Mouse (Mus musculus) MEL (cell line): ENCODE results near the gene Igsf6. TPM values are rescaled to one million over a fixed set of nuclear protein-coding genes. Genes with fewer than 3 reads are reported as not detected.

ENCODE experiments used
- DNase-seq: peaks from one replicate; pipeline ENCODE4 v3.0.0; 2011; ENCODE audit warnings: low read depth, low spot score
- H3K27ac ChIP-seq: 2 replicates; pipeline ENCODE4 v1.5.1; 2012; ENCODE audit warnings: low read depth, mild to moderate bottlenecking, control low read depth, low read length, moderate library complexity; ENCODE audit not compliant: control insufficient read depth
- H3K27me3 ChIP-seq, 2 experiments: fragments of 150-350 bp in 1 of 2; sonication (generic) in 1 of 2; 2 replicates each; pipeline ENCODE4 v1.6.1; 2012; ENCODE audit warnings: low read length in 2 of 2, mild to moderate bottlenecking in 2 of 2, improper control_type of control experiment in 1 of 2, moderate library complexity in 1 of 2; ENCODE audit not compliant: insufficient read depth in 2 of 2, control insufficient read depth in 1 of 2
- H3K36me3 ChIP-seq, 2 experiments: 2 replicates each; pipeline ENCODE4 v1.6.1; 2012 to 2014; ENCODE audit warnings: low read length in 2 of 2, improper control_type of control experiment in 1 of 2, inconsistent platforms in 1 of 2, mild to moderate bottlenecking in 1 of 2; ENCODE audit not compliant: insufficient read depth in 2 of 2, control insufficient read depth in 1 of 2
- H3K4me1 ChIP-seq, 2 experiments: fragments of 150-350 bp in 1 of 2; sonication (generic) in 1 of 2; 2 replicates each; pipeline ENCODE4 v1.6.1; 2012; ENCODE audit warnings: low read length in 2 of 2, improper control_type of control experiment in 1 of 2, mild to moderate bottlenecking in 1 of 2; ENCODE audit not compliant: insufficient read depth in 2 of 2, control insufficient read depth in 1 of 2
- H3K4me3 ChIP-seq, 2 experiments: fragments of 150-350 bp in 1 of 2; sonication (generic) in 1 of 2; 2 replicates each; pipeline ENCODE4 v1.5.1; 2012; ENCODE audit warnings: low read depth in 2 of 2, low read length in 2 of 2, mild to moderate bottlenecking in 2 of 2, moderate library complexity in 2 of 2, control low read depth in 1 of 2, improper control_type of control experiment in 1 of 2; ENCODE audit not compliant: control insufficient read depth in 1 of 2, insufficient read depth in 1 of 2
- H3K79me2 ChIP-seq: 2 replicates; pipeline ENCODE4 v1.6.1; 2012; ENCODE audit warnings: mild to moderate bottlenecking, low read length, moderate library complexity; ENCODE audit not compliant: control insufficient read depth, poor library complexity, insufficient read depth
- H3K9ac ChIP-seq: 2 replicates; pipeline ENCODE4 v1.6.1; 2012; ENCODE audit warnings: low read depth, mild to moderate bottlenecking, control low read depth, low read length, moderate library complexity; ENCODE audit not compliant: control insufficient read depth, poor library complexity, severe bottlenecking
- H3K9me3 ChIP-seq: fragments of 150-350 bp; sonication (generic); replicated peaks from 2 replicates; pipeline ENCODE4 v1.6.1; 2012; ENCODE audit warnings: mild to moderate bottlenecking, low read length, improper control_type of control experiment, moderate library complexity; ENCODE audit not compliant: insufficient read depth
- CHD2 ChIP-seq: IDR thresholded peaks from 2 replicates; pipeline ENCODE4 v1.6.1; 2011; ENCODE audit warnings: low read length, improper control_type of control experiment
- CTCF ChIP-seq, 3 experiments: IDR thresholded peaks in 2 of 3; conservative IDR thresholded peaks in 1 of 3; 2 replicates each; pipeline ENCODE4 v1.5.1; 2011 to 2012; ENCODE audit warnings: low read length in 3 of 3, low read depth in 2 of 3, mild to moderate bottlenecking in 2 of 3, improper control_type of control experiment in 1 of 3, inconsistent platforms in 1 of 3, mixed read lengths in 1 of 3, moderate library complexity in 1 of 3; ENCODE audit not compliant: control insufficient read depth in 1 of 3, insufficient read depth in 1 of 3, poor library complexity in 1 of 3, severe bottlenecking in 1 of 3
- E2F4 ChIP-seq: IDR thresholded peaks from 2 replicates; pipeline ENCODE4 v1.6.1; 2011; ENCODE audit warnings: low read depth, low read length, improper control_type of control experiment, borderline replicate concordance
- GABPA ChIP-seq: IDR thresholded peaks from 2 replicates; pipeline ENCODE4 v1.6.1; 2012; ENCODE audit warnings: low read depth, mild to moderate bottlenecking, inconsistent platforms, low read length, improper control_type of control experiment, moderate library complexity
- HCFC1 ChIP-seq: IDR thresholded peaks from 2 replicates; pipeline ENCODE4 v1.6.1; 2012; ENCODE audit warnings: low read depth, mild to moderate bottlenecking, inconsistent platforms, low read length, improper control_type of control experiment, moderate library complexity
- JUND ChIP-seq: IDR thresholded peaks from 2 replicates; pipeline ENCODE4 v1.6.1; 2011; ENCODE audit warnings: low read depth, mild to moderate bottlenecking, improper control_type of control experiment, low read length
- MAFK ChIP-seq: IDR thresholded peaks from 2 replicates; pipeline ENCODE4 v1.6.1; 2011; ENCODE audit warnings: low read depth, mild to moderate bottlenecking, low read length, improper control_type of control experiment, borderline replicate concordance
- MEF2A ChIP-seq: IDR thresholded peaks from 2 replicates; pipeline ENCODE4 v1.6.1; 2014; ENCODE audit warnings: low read depth, mild to moderate bottlenecking, inconsistent platforms, low read length, improper control_type of control experiment; ENCODE audit not compliant: poor library complexity, insufficient replicate concordance, severe bottlenecking; ENCODE audit errors: extremely low read depth
- MXI1 ChIP-seq: IDR thresholded peaks from 2 replicates; pipeline ENCODE4 v1.6.1; 2011; ENCODE audit warnings: mild to moderate bottlenecking, low read depth, low read length, improper control_type of control experiment
- MYC ChIP-seq: IDR thresholded peaks from 2 replicates; pipeline ENCODE4 v1.6.1; 2011; ENCODE audit warnings: low read depth, mild to moderate bottlenecking, low read length, improper control_type of control experiment, moderate library complexity
- NRF1 ChIP-seq: IDR thresholded peaks from 2 replicates; pipeline ENCODE4 v1.6.1; 2014; ENCODE audit warnings: low read depth, mild to moderate bottlenecking, inconsistent platforms, low read length, improper control_type of control experiment, moderate library complexity; ENCODE audit not compliant: poor library complexity, insufficient read depth, severe bottlenecking
- POLR2A ChIP-seq, 2 experiments: IDR thresholded peaks; 2 replicates each; pipeline ENCODE4 v1.6.1; 2011 to 2012; ENCODE audit warnings: low read length in 2 of 2, mild to moderate bottlenecking in 2 of 2, control low read depth in 1 of 2, improper control_type of control experiment in 1 of 2, low read depth in 1 of 2, moderate library complexity in 1 of 2; ENCODE audit not compliant: control insufficient read depth in 1 of 2, insufficient read depth in 1 of 2, poor library complexity in 1 of 2
- SIN3A ChIP-seq: IDR thresholded peaks from 2 replicates; pipeline ENCODE4 v1.6.1; 2012; ENCODE audit warnings: low read length, improper control_type of control experiment, inconsistent platforms
- TBP ChIP-seq: IDR thresholded peaks from 2 replicates; pipeline ENCODE4 v1.8.0; 2011; ENCODE audit warnings: low read depth, low read length, improper control_type of control experiment
- UBTF ChIP-seq: IDR thresholded peaks from 2 replicates; pipeline ENCODE4 v1.6.1; 2012; ENCODE audit warnings: low read depth, mild to moderate bottlenecking, inconsistent platforms, low read length, improper control_type of control experiment, moderate library complexity, borderline replicate concordance; ENCODE audit not compliant: insufficient read depth
- USF1 ChIP-seq: IDR thresholded peaks from 2 replicates; pipeline ENCODE4 v1.6.1; 2014; ENCODE audit warnings: low read depth, mild to moderate bottlenecking, inconsistent platforms, low read length, improper control_type of control experiment, moderate library complexity
- USF2 ChIP-seq, 2 experiments: IDR thresholded peaks; 2 replicates each; pipeline ENCODE4 v1.6.1; 2011 to 2012; ENCODE audit warnings: improper control_type of control experiment in 2 of 2, low read length in 2 of 2, borderline replicate concordance in 1 of 2, inconsistent platforms in 1 of 2, low read depth in 1 of 2, mild to moderate bottlenecking in 1 of 2; ENCODE audit not compliant: insufficient read depth in 1 of 2
- ZC3H11A ChIP-seq: IDR thresholded peaks from 2 replicates; pipeline ENCODE4 v1.6.1; 2012; ENCODE audit warnings: low read depth, mild to moderate bottlenecking, inconsistent platforms, low read length, improper control_type of control experiment
- ZKSCAN1 ChIP-seq: IDR thresholded peaks from 2 replicates; pipeline ENCODE4 v1.6.1; 2012; ENCODE audit warnings: low read depth, mild to moderate bottlenecking, inconsistent platforms, low read length, improper control_type of control experiment, moderate library complexity
- polyA plus RNA-seq, 2 experiments: library from polyadenylated mRNA; stranded (reverse) in 1 of 2; unstranded in 1 of 2; fragments of >175 nt in 1 of 2; fragments of >200 nt in 1 of 2; gene quantifications; 2 replicates each; pipeline versions ENCODE4 v1.2.1 to v1.2.4; 2012; ENCODE audit warnings: low replicate concordance in 2 of 2, low read depth in 1 of 2; ENCODE audit not compliant: insufficient read length in 2 of 2, insufficient read depth in 1 of 2, missing spikeins in 1 of 2
- total RNA-seq: library from RNA; depleted of rRNA; stranded (reverse); fragments of 300-350 nt; gene quantifications from 2 replicates; pipeline ENCODE4 v1.2.3, GENCODE M21; 2012

Igsf6 gene
- total and polyA plus RNA-seq, 3 experiments = 0.08 to 0.42 TPM; not detected in 1

GRCm38 (mm10) chr7:121082949-121083513 is 8.7 kb upstream of the Igsf6 start:
- no peaks in the 10 kb centered on the region for H3K27me3 ChIP-seq
- no peaks in the 10 kb centered on the region for H3K36me3 ChIP-seq
- no peak for DNase-seq
- H3K27ac ChIP-seq = no peak overlapping the region
- no peak overlapping the region for H3K9ac ChIP-seq
- H3K4me1 ChIP-seq = no peaks in the 10 kb centered on the region
- no peak overlapping the region for H3K4me3 ChIP-seq
- no peaks in the 10 kb centered on the region for H3K9me3 ChIP-seq
- no peak for TF ChIP-seq E2F4
- no peak for TF ChIP-seq GABPA
- TF ChIP-seq ZKSCAN1 = no peak
- TF ChIP-seq ZC3H11A = no peak
- no peak for TF ChIP-seq USF1
- no peak for TF ChIP-seq USF2 (IDR thresholded peaks at IDR 0.05; ENCODE audit: borderline replicate concordance in 1 of 2, insufficient read depth in 1 of 2, low read depth in 1 of 2, low read length in 2 of 2)
- no peak for TF ChIP-seq MEF2A
- no peaks in the 10 kb centered on the region for H3K79me2 ChIP-seq

- no peak for DNase-seq
- H3K9ac ChIP-seq = no peak overlapping the region
- peaks cover 0 to 1% of the 10 kb centered on the region in 2 experiments; a peak in 1 of 4 replicates for H3K36me3 ChIP-seq
- no peaks in the 10 kb centered on the region for H3K79me2 ChIP-seq
- H3K9me3 ChIP-seq = no peaks in the 10 kb centered on the region
- H3K27ac ChIP-seq = no peak overlapping the region
- no peaks in the 10 kb centered on the region for H3K27me3 ChIP-seq
- H3K4me1 ChIP-seq = no peaks in the 10 kb centered on the region
- no peak overlapping the region for H3K4me3 ChIP-seq
- TF ChIP-seq TBP (no peak), MXI1 (no peak), CHD2 (no peak), SIN3A (no peak)
Measured at GRCm38 (mm10) chr7:121081816-121082215, 7.4 kb upstream of the Igsf6 start.

- no peak within 1 kb of the TSS for H3K27ac ChIP-seq
- no peak within 1 kb of the TSS for H3K4me3 ChIP-seq
- no peaks in the 10 kb centered on the region for H3K27me3 ChIP-seq
- peaks cover 0 to 1% of the 10 kb centered on the region in 2 experiments; a peak in 2 of 4 replicates for H3K36me3 ChIP-seq
- no peaks in the 10 kb centered on the region for H3K4me1 ChIP-seq
- H3K9ac ChIP-seq = no peak within 1 kb of the TSS
- H3K9me3 ChIP-seq = no peaks in the 10 kb centered on the region
- H3K79me2 ChIP-seq = no peaks in the 10 kb centered on the region
- no peak for DNase-seq
- TF ChIP-seq MYC (no peak), MXI1 (no peak), NRF1 (no peak), SIN3A (no peak), CTCF (IDR thresholded peaks at IDR 0.05 in 2 of 3, conservative IDR thresholded peaks at IDR 0.05 in 1 of 3; ENCODE audit: control insufficient read depth in 1 of 3, insufficient read depth in 1 of 3, low read depth in 2 of 3, low read length in 3 of 3, poor library complexity in 1 of 3, severe bottlenecking in 1 of 3) (no peak), HCFC1 (no peak), POLR2A (IDR thresholded peaks at IDR 0.05; ENCODE audit: control insufficient read depth in 1 of 2, insufficient read depth in 1 of 2, low read depth in 1 of 2, low read length in 2 of 2, poor library complexity in 1 of 2) (no peak), JUND (no peak), MAFK (no peak), E2F4 (no peak), USF2 (IDR thresholded peaks at IDR 0.05; ENCODE audit: borderline replicate concordance in 1 of 2, insufficient read depth in 1 of 2, low read depth in 1 of 2, low read length in 2 of 2) (no peak), UBTF (no peak)
- TF ChIP-seq, all 39 proteins: peak for 0
Measured at GRCm38 (mm10) chr7:121081350-121081749, 7.0 kb upstream of the Igsf6 start, which contains the start of gene Otoa. TSS of gene Otoa (plus strand) at chr7:121081650.
